Mouse (Mus musculus) gastrocnemius, postnatal 10 days (tissue): Measurements from ENCODE around the gene Atp6v1g1. TPM values are rescaled to one million over a fixed set of nuclear protein-coding genes. Genes with fewer than 3 reads are reported as not detected.
A peak's percentile ranks its signal among the peaks of the same experiment; 100 is the strongest.

Experiments used
- DNase-seq: peaks from one replicate; pipeline ENCODE4 v3.0.0; 2021; ENCODE audit warnings: mixed read lengths
- total RNA-seq, 2 experiments: library from RNA; stranded (reverse); gene quantifications; 2 replicates each; pipeline ENCODE4 v1.2.3; 2021

Atp6v1g1 gene
- total RNA-seq, 2 experiments from 2014 or later: 279 to 306 TPM

GRCm38 (mm10) chr4:63546441-63547055 is 2.0 kb downstream of the Atp6v1g1 start:
- DNase-seq: no peak

GRCm38 (mm10) chr4:63547799-63548198 is 3.2 kb downstream of the Atp6v1g1 start:
- DNase-seq: no peak

GRCm38 (mm10) chr4:63548491-63548890 is 3.9 kb downstream of the Atp6v1g1 start:
- DNase-seq: no peak

- DNase-seq: no peak
Observed at GRCm38 (mm10) chr4:63550908-63551307, 6.3 kb downstream of the Atp6v1g1 start.

- no peak for DNase-seq
Observed at GRCm38 (mm10) chr4:63552865-63553264, 8.3 kb downstream of the Atp6v1g1 start.

- DNase-seq: no peak
Observed at GRCm38 (mm10) chr4:63553789-63554576, 9.4 kb downstream of the Atp6v1g1 start.

- no peak for DNase-seq
Observed at GRCm38 (mm10) chr4:63554616-63555015, 10.0 kb downstream of the Atp6v1g1 start.

- no peak for DNase-seq
Observed at GRCm38 (mm10) chr4:63555111-63555510, 10.5 kb downstream of the Atp6v1g1 start.

- no peak for DNase-seq
Observed at GRCm38 (mm10) chr4:63556665-63557064, 12.1 kb downstream of the Atp6v1g1 start.

GRCm38 (mm10) chr4:63557124-63558059 is 12.8 kb downstream of the Atp6v1g1 start:
- DNase-seq: no peak

- DNase-seq: peak; percentile 81
Observed at GRCm38 (mm10) chr4:63558407-63559081, 14.0 kb downstream of the Atp6v1g1 start, which contains the start of gene Tmem268. TSS of gene Tmem268 (plus strand) at chr4:63558781.

GRCm38 (mm10) chr4:63559127-63559697 is 14.6 kb downstream of the Atp6v1g1 start:
- DNase-seq: no peak

GRCm38 (mm10) chr4:63560079-63560478 is 15.5 kb downstream of the Atp6v1g1 start:
- DNase-seq: no peak

- no peak for DNase-seq
Observed at GRCm38 (mm10) chr4:63561861-63562675, 17.5 kb downstream of the Atp6v1g1 start.

GRCm38 (mm10) chr4:63562742-63563141 is 18.2 kb downstream of the Atp6v1g1 start:
- DNase-seq: no peak

GRCm38 (mm10) chr4:63567712-63568390 is 23.3 kb downstream of the Atp6v1g1 start:
- no peak for DNase-seq

- DNase-seq: no peak
Observed at GRCm38 (mm10) chr4:63569322-63569721, 24.8 kb downstream of the Atp6v1g1 start.

GRCm38 (mm10) chr4:63570208-63570781 is 25.7 kb downstream of the Atp6v1g1 start:
- DNase-seq: no peak

- no peak for DNase-seq
Observed at GRCm38 (mm10) chr4:63572621-63573020, 28.0 kb downstream of the Atp6v1g1 start.

GRCm38 (mm10) chr4:63579649-63580048 is 35.1 kb downstream of the Atp6v1g1 start:
- DNase-seq: no peak
